Mouse (Mus musculus): Measurements from ENCODE around the gene Slc39a1.
A peak's percentile ranks its signal among the peaks of the same experiment; 100 is the strongest.
"Not testable (repeated sequence)": the region's sequence is repeated elsewhere in the genome, so short reads cannot be mapped to it uniquely, and the experiment has no call there.

Gene Slc39a1

DNA sequence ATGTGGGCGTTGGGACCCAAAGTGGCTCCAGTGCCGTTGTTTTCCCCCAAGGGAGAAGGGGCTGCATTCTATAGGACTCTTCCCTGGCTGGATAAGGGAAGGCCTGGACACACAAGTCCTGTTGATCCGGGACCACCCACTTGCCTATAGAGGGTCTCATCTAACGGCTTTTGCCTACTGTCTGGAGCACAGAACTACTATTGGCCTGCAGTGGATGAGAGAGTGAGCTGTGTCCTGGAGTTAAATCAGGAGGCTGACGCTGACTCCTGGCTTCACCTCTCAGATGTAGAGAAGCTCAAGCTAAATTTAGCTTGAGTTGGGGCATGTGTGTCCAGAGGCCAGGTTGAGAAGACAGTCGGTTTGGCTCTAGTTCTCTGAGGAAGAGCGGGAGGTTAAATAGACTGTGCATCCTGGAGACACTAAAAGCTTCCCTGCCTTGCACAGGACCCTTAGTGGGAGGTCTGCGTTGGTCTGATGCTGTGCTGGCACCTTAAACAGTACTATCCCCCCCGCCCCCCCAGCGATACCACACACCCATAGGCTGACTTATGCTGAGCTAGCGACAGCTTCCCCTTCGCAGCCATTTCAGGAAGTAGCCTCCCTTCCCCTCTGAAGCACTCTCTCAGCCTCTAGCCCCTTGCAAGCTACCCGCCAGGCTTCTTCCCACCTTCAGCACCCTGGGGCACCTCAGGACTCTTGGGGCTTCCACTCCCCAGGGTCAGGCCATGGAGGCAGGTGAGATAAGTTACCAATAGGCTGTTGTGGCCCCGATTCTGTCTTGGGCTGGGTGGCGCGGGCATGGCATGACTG lies 18.2 kb downstream of the Slc39a1 start:
- no peak for DNase-seq (ENCODE audit: low spot score in 2 of 2)

DNA sequence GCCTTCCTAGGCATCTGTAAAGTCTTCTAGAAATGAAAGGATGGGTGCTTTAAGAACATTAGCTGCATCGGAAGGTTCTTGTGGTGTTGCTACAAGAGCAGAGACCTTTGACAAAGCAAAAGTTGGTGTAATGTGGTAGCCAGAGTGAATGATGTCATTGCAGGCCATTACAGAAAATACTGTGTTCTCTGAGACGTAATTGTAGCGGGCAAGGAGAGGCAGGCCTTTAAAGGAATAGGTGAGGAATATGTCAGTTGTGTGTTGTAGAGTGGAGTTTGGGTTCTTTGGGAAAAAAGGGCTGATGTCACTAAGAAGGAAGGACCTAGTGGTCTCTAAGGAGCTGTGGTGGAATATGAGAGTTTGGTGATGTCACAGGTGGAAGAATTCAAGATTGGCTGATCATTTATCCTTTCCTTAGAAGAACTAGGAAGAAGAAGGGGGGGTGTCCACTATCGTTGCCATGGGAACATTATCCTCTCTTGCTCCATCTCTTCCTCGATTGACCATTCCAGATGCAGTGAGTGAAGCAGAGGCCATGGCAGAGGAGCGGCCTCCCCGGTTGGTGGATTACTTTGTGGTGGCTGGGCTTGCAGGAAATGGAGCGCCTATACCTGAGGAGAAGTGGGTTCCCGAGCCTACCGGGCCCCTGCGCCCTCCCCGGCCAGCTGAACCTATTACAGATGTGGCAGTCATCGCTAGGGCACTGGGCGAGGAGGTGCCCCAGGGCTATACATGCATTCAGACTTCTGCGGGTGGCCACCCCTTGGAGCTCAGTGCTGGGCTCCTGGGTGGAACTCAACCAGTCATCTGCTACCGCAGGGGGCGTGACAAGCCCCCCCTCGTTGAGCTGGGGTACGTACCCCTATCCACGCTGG lies 19.2 kb downstream of the Slc39a1 start:
- DNase-seq (ENCODE audit: low spot score in 2 of 2), result no peak

DNA sequence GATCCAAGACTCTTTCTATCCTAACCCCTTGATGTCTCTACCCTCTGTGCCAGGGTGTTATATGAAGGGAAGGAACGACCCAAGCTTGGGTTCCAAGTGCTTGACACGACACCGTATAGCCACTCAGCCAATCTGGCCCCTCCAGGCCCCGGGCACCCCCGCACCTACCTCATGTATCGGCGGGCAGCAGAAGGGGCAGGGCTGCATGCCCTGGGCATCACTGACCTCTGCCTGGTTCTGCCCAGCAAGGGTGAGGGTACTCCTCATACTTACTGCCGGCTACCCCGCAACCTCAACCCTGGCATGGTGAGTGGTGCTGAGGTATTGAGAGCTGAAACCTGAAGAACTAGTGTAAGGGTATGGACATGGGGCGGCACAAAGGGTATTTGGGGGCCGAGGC lies 20.2 kb downstream of the Slc39a1 start:
- no peak for DNase-seq (ENCODE audit: low spot score in 2 of 2)

DNA sequence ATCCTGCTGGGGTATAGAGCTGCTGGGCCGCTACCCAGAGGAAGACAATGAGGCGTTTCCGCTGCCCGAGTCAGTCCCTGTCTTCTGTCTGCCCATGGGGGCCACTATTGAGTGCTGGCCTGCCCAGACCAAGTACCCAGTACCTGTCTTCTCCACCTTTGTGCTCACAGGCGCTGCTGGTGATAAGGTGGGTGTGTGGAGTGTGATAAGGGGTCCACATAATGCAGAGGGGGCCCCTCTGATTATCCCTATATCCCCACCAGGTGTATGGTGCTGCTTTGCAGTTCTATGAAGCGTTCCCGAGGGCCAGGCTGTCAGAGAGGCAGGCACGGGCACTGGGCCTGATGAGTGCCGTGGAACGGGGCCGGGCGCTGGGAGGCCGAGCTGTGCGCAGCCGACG lies 21.0 kb downstream of the Slc39a1 start:
- no peak for DNase-seq (ENCODE audit: low spot score in 2 of 2)

DNA sequence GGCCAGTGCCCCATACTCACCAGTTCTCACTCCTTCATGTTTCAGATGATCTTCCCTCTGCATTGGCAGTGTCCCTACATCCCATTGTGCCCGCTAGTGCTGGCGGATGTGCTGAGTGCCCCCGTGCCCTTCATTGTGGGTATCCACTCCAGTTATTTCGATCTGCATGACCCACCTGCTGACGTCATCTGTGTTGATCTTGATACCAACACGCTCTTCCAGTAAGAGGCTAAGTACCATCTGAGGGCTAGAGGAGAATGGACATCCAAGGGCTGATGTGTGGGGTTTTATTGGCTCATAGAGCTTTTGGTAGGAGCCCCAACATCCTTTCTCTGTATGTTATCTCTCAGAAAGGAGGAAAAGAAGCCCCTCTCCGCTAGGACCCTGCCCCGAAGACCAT lies 22.8 kb downstream of the Slc39a1 start:
- DNase-seq (ENCODE audit: low spot score in 2 of 2), result no peak

DNA sequence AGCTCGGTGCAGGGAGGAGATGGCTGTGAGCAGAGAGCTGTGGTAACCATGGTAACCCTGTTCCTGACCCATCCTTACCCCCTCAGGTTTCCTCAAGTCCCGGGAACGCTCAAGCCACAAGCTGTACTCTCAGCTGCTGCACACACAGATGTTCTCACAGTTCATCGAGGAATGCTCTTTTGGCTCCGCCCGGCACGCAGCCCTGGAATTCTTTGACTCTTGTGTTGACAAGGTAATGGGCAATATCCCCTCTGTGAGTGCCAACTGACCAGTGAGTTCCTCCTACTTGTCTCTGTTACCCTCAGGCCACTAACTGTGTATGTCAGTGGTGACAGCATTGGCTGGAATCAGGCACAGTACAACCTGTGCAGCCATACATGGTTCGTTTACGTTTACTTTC lies 24.2 kb downstream of the Slc39a1 start:
- DNase-seq (ENCODE audit: low spot score in 2 of 2), result no peak

DNA sequence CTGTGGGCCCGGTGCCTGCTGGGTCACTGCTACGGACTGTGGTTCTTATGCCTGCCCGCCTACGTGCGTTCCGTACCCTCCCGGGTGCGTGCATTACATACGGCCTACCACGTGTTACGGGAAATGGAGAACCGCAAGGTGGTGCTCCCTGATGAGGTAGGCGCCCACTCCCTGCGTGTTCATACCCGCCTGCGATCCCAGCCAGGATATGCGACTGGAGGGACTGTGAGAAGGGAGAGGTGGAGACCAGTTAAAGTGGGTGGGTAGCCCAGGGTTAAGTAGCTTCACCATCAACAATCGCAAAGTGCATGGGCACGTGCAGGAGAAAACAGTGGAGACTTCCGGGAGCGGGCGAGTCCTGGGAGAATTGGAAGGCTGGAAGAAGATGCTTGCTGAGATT lies 25.9 kb downstream of the Slc39a1 start:
- DNase-seq (ENCODE audit: low spot score in 2 of 2), result no peak

DNA sequence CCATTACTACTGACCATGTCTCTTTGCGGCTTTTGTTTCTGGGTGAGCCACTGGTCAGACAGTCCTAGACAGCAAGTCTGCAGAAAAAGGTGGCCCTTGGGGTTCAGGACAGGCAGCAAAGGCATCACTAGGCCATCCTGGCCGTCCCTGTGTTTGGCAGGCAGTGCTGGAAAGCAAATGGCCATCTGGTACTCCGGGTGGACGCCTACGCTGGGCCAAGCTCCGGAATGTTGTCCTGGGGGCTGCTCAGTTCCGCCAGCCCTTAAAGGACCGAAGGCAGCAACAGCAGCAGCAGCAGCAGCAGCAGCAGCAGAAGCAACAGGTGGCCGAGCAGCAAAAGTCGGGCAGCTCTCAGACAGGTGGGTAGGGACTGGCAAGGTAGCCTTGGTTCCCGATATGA lies 27.3 kb downstream of the Slc39a1 start:
- no peak for DNase-seq (ENCODE audit: low spot score in 2 of 2)

DNA sequence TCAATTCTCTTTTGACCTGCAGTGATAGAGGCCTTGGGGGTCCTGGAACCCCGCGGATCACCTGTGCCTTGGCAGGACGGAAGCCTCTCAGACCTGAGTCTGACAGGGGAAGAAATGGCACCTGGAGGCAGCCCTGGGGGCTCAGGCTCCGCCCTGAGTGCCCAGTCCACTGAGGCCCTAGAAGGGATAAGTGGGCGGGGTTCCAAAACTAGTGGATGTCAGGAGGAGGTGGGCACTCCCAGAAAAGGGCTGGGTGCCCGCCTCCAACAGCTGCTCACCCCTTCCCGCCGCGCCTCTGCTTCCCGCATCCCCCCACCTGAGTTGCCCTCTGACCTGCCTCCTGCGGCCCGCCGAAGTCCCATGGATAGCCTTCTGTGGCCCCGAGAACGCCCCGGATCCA lies 28.9 kb downstream of the Slc39a1 start:
- no peak for DNase-seq (ENCODE audit: low spot score in 2 of 2)

DNA sequence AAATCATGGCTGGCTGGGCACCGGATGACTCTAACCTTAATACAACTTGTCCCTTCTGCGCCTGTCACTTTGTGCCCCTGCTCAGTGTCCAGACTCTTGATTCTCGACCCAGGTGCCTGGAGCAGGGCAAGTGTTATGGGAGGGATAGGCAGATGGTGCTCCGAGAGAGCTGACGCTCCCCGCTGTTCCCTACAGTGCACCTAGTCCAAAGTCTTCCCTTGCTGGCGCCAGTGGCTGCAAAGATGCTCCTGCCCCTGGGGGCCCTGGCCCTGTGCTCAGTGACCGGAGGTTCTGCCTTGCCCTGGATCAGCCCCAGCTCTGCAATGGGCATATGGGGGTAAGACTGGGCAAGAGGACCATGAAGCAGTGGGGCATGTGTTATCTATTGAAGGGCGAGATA lies 29.8 kb downstream of the Slc39a1 start:
- DNase-seq (ENCODE audit: low spot score in 2 of 2), result no peak

DNA sequence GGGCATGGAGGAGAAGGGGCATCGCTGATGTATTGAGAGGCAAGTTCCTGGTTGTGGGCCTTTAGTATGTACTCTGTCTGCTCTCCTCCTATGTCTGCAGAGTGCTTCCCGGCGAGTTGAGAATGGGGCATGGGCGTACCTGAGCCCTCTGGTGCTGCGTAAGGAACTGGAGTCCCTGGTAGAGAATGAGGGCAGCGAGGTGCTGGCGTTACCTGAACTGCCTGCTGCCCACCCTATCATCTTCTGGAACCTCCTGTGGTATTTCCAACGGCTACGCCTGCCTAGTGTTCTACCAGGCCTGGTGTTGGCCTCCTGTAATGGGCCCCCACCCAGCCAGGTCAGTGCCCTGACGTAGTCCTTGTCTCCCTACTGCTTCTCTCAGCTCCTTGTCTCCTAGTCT lies 30.2 kb downstream of the Slc39a1 start:
- no peak for DNase-seq (ENCODE audit: low spot score in 2 of 2)

DNA sequence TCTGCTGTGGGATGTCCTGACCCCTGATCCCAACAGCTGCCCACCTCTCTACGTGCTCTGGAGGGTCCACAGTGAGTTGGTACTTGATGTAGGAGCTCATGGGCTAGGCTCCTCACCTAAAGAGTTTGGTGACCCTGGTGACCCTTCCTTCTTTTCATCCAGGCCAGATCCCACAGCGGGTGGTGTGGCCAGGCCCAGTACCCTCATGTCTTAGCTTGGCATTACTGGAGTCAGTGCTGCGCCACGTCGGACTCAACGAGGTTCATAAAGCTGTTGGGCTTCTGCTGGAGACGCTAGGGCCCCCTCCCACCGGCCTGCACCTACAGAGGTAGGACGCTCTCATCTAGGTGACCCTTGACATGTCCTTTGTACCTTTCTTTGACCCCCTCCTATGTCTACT lies 31.2 kb downstream of the Slc39a1 start:
- DNase-seq (ENCODE audit: low spot score in 2 of 2), result no peak

DNA sequence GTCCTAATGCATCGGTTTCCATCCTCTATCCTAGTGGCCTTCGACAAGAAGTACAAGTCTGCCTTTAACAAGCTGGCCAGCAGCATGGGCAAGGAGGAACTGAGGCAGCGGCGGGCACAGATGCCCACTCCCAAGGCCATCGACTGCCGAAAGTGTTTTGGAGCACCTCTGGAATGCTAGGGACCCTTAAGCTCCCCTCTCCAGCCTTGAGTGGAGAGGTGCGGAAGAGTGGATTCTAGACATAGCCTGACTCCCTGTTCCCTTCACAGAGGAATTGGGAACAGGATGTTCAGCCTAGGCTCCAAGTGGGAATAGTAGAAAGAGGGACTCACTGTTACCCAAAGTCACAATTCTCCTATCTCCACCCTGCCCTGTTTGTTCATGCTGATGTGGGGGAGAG lies 31.8 kb downstream of the Slc39a1 start:
- DNase-seq (ENCODE audit: low spot score in 2 of 2), result no peak

DNA sequence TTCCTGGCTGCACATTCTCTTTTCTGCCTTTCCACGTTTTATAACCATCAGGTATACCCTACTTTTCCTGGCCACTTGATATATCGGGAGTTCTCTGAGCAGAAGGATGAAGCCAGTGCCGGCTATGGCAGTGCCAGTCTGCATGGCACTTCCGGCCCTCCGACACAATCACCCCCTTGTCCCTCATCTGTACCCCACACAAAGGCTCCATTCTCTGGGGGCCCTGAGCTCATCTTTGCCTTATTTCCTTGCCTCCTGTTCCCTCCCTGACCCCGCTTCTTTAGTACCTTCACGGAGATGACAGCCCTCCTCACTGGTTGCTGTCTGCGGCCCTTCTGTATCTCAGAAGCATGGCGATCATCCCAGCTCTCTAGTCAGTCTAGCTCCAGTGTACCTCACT lies 32.7 kb downstream of the Slc39a1 start:
- no peak for DNase-seq (ENCODE audit: low spot score in 2 of 2)

DNA sequence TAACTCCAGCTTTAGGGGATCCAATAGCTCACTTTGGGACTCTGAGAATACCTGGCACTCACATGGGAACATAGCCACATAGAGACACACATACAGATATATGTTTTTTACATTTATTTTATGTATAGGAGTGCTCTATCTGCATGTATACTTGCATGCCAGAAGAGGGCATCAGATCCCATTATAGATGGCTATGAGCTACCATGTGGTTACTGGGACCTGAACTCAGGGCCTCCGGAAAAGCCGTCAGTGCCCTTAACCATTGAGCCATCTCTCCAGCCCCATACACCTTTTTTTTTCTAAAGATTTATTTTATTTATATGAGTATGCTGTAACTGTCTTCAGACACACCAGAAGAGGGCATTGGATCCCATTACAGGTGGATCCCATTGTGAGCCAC lies 36.2 kb downstream of the Slc39a1 start:
- DNase-seq (ENCODE audit: low spot score in 2 of 2), result no peak

DNA sequence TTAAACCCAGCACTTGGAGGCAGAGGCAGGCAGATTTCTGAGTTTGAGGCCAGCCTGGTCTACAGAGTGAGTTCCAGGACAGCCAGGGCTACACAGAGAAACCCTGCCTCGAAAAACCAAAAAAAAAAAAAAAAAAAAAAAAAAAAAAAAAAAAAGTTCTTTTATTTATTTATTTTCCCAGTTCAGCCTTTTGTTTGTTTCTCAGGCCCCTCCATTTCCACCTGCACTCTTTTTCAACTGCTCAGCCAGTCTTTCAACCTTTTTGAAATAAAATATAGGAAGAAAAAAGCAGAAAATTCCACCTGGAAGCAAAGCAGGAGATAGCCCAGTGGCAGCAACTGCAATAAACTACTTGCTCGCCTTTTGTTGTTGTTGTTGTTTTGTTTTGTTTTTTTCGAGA lies 41.4 kb downstream of the Slc39a1 start:
- DNase-seq (ENCODE audit: low spot score in 2 of 2), result not testable (repeated sequence)

DNA sequence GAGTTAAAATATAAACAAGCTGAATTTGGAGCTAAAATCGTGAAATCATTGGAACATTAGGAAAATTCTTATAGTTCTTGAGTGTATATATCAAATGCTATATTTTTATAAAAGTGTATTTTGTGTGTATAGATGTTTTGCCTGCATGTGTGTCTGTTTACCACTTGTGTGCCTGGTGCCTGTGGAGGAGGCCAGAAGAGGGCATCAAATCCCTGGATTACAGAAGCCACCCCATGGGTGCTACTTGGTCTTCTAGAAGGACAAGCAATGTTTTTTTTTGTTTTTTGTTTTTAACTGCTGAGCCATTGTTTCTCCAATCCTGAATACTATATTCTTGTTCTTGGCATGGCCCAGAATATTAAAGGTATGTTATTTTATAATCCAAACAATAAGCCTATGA lies 42.6 kb downstream of the Slc39a1 start:
- DNase-seq (ENCODE audit: low spot score in 2 of 2), result no peak

DNA sequence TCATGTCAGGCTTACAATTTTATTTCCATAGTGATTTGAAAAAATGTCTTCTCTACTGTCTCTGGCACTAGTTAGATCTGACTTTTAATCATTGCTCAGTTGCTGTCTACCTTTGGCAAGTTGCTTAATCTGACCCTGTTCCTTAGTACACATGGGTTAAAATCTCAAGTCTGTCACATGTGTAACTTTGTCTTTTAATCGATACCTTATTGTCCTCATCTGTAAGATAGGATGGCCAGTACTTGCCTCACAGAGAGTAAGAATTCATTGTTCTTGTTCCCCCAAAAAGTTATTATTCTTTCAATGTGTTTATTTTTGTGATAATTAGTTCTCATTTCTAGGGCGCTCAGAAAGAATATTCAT lies 44.0 kb downstream of the Slc39a1 start:
- DNase-seq (ENCODE audit: low spot score in 2 of 2), result no peak

DNA sequence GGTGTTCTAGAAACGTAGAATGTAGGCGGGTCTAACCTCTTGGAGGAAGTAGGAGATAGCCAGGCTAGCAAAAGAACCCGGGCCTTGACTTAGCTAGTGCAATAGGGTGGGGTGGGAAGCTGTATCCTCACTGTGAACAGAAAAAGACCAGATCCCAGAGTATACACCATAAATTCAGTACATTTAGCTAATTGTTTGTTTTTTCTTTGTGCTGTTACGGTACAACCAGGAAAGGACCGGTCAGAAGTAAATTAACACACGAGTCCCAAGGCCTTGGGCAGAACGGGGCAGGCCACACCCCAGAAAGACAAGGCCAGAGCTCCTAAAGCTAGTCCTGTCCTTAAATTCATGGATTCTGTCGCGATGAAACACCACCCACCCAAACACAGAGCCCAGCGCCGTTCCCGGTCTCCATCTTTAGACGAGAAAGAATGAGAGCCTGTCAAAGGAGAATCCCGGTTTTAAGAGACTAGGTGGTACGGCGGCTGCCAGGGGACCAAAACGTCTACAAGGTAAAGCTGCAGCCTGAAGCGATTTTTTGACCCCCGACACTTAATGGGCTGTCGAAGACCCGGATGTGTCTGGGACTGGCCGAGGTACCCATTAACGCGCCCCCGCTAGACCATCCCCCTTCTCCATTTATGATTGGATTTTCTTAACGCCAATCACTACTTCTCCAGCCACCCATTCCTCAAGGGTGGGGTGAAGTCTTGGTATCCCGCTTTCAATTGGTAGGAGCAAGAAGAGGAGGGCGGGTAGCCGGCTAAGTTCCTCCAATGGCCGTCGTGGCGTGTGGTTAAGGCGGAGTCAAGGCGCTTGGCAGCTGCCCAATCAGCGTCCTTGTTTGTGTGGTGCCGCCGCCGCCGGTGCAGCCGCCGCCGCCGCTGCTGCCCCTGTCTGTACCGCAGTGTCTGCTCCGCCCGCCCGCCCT lies 44.6 kb downstream of the Slc39a1 start, which contains the start of gene Gatad2b:
Gene Gatad2b (plus strand): TSS at position 834 of the 931 bp plus-strand sequence.
- peak; percentile 97 to 99 for DNase-seq (ENCODE audit: low spot score in 2 of 2)

DNA sequence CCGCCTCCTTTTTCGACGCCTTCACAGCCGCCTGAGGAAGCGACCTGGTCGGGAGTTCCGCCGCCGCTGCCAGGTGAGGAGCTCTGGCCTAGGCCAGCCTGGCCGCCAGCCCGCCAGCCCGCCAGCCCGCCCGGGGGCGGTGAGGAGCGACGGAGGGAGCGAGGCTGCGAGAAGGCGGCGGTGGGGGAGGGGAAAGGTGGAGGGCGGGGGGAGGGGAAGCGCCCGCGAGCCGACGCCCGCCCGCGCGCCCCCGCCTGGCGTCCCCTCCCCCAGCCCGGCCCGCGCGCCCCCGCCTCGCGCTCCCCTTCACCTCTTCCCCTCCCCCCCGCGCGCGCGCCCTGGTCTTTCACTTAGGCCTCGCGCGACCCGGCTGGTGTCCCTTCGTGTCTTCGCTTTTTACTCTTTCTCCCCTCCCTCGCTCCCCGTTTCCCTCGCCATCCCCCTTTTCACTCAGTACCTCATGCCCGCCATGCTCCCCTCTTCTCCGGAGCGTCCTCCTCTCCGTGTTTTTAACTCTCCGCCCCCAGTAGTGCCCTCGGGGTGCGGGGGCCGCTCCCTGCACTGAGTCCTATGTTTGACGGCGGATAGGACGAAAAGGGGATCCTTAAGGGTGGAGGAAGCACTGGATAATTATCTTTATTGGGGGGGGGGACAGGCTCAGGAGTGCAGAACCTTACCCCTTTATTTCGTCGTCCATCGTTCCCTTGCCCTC lies 45.5 kb downstream of the Slc39a1 start:
- peak; percentile 47 to 55 for DNase-seq (ENCODE audit: low spot score in 2 of 2)

DNA sequence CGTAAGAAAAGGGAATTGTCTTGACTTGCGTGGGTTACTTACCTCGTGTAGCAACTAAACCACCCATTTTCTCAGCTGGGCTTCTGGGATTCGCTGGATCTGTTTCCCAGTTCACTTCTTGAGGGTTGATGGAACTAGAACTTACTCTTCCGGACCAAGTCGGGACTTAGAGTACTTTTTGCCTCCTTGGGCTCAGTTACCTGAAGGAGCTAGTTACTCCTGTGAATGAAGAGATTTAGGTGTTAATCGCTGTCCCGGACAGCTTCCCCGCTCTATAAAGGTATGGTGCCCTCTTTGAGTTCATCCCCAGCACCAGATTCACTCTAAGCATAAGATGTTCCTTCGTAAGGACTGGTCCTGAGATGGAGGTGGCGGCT lies 46.1 kb downstream of the Slc39a1 start:
- DNase-seq (ENCODE audit: low spot score in 2 of 2), result no peak
